Mouse (Mus musculus) CH12.LX (cell line): ENCODE results near the gene Hdac4. TPM values are rescaled to one million over a fixed set of nuclear protein-coding genes. Genes with fewer than 3 reads are reported as not detected.

Source experiments
- DNase-seq: peaks from one replicate; pipeline ENCODE4 v3.0.0-alpha.2; 2013; ENCODE audit errors: extremely low read depth
- H3K27ac ChIP-seq: 2 replicates; pipeline ENCODE4 v1.5.1; 2012; ENCODE audit warnings: low read depth, mild to moderate bottlenecking, control low read depth, moderate library complexity; ENCODE audit not compliant: insufficient read depth
- H3K27me3 ChIP-seq: replicated peaks from 2 replicates; pipeline ENCODE3; 2012; ENCODE audit warnings: inconsistent platforms
- H3K36me3 ChIP-seq, 2 experiments: replicated peaks in 1 of 2; 2 replicates each; pipeline versions ENCODE3 to v1.6.1; 2012; ENCODE audit warnings: inconsistent platforms in 1 of 2, low read length in 1 of 2, mild to moderate bottlenecking in 1 of 2, mixed read lengths in 1 of 2, moderate library complexity in 1 of 2; ENCODE audit not compliant: control insufficient read depth in 1 of 2, insufficient read depth in 1 of 2
- H3K4me1 ChIP-seq, 2 experiments: 2 replicates each; pipeline ENCODE4 v1.6.1; 2012; ENCODE audit warnings: inconsistent platforms in 1 of 2, moderate library complexity in 1 of 2; ENCODE audit not compliant: insufficient read depth in 2 of 2, control insufficient read depth in 1 of 2
- H3K4me2 ChIP-seq: 2 replicates; pipeline ENCODE4 v1.6.1; 2012; ENCODE audit warnings: low read depth, mild to moderate bottlenecking, control low read depth; ENCODE audit not compliant: poor library complexity, insufficient read depth, severe bottlenecking
- H3K4me3 ChIP-seq, 3 experiments: fragments of 150-350 bp in 1 of 3; sonication (generic) in 1 of 3; replicated peaks in 1 of 3; 2 replicates each; pipeline versions ENCODE3 to v1.5.1; 2011 to 2012; ENCODE audit warnings: low read depth in 2 of 3, low read length in 2 of 3, mild to moderate bottlenecking in 2 of 3, moderate library complexity in 2 of 3, control low read depth in 1 of 3, improper control_type of control experiment in 1 of 3, inconsistent platforms in 1 of 3, mixed read lengths in 1 of 3; ENCODE audit not compliant: poor library complexity in 1 of 3
- H3K79me2 ChIP-seq: replicated peaks from 2 replicates; pipeline ENCODE4 v1.6.1; 2012; ENCODE audit warnings: mild to moderate bottlenecking, moderate library complexity; ENCODE audit not compliant: control insufficient read depth, poor library complexity, insufficient read depth, severe bottlenecking; ENCODE audit errors: extremely low read depth
- H3K9ac ChIP-seq: 2 replicates; pipeline ENCODE4 v1.6.1; 2012; ENCODE audit warnings: low read depth, mild to moderate bottlenecking, control low read depth, moderate library complexity; ENCODE audit not compliant: insufficient read depth
- H3K9me3 ChIP-seq: replicated peaks from 2 replicates; pipeline ENCODE3; 2012; ENCODE audit warnings: low read length, inconsistent platforms, mixed read lengths
- CHD1 ChIP-seq: IDR thresholded peaks from 2 replicates; pipeline ENCODE4 v1.6.1; 2012; ENCODE audit warnings: low read depth, low read length, improper control_type of control experiment, inconsistent platforms
- CHD2 ChIP-seq: IDR thresholded peaks from 2 replicates; pipeline ENCODE4 v1.6.1; 2011; ENCODE audit warnings: low read length, improper control_type of control experiment
- CTCF ChIP-seq, 2 experiments: IDR thresholded peaks in 1 of 2; conservative IDR thresholded peaks in 1 of 2; 2 replicates each; pipeline ENCODE4 v1.5.1; 2011 to 2012; ENCODE audit warnings: low read depth in 2 of 2, low read length in 2 of 2, improper control_type of control experiment in 1 of 2, inconsistent platforms in 1 of 2, mild to moderate bottlenecking in 1 of 2, moderate library complexity in 1 of 2
- E2F4 ChIP-seq: IDR thresholded peaks from 2 replicates; pipeline ENCODE4 v1.6.1; 2011; ENCODE audit warnings: low read depth, low read length, improper control_type of control experiment; ENCODE audit not compliant: insufficient replicate concordance
- ELF1 ChIP-seq: IDR thresholded peaks from 2 replicates; pipeline ENCODE4 v1.6.1; 2014; ENCODE audit warnings: low read depth, mild to moderate bottlenecking, inconsistent platforms, low read length, improper control_type of control experiment
- ETS1 ChIP-seq: conservative IDR thresholded peaks from 2 replicates; pipeline ENCODE4 v1.6.1; 2012; ENCODE audit warnings: low read depth, mild to moderate bottlenecking, inconsistent platforms, low read length, improper control_type of control experiment, moderate library complexity
- GABPA ChIP-seq: IDR thresholded peaks from 2 replicates; pipeline ENCODE4 v1.6.1; 2012; ENCODE audit warnings: low read depth, low read length, improper control_type of control experiment, inconsistent platforms; ENCODE audit not compliant: insufficient replicate concordance
- HCFC1 ChIP-seq: IDR thresholded peaks from 2 replicates; pipeline ENCODE4 v1.6.1; 2012; ENCODE audit warnings: low read depth, mild to moderate bottlenecking, inconsistent platforms, low read length, improper control_type of control experiment
- IRF4 ChIP-seq: IDR thresholded peaks from 2 replicates; pipeline ENCODE4 v1.6.1; 2014; ENCODE audit warnings: low read depth, mild to moderate bottlenecking, inconsistent platforms, low read length, improper control_type of control experiment
- MAFK ChIP-seq: IDR thresholded peaks from 2 replicates; pipeline ENCODE4 v1.6.1; 2011; ENCODE audit warnings: low read length, improper control_type of control experiment; ENCODE audit not compliant: insufficient replicate concordance
- MAZ ChIP-seq: IDR thresholded peaks from 2 replicates; pipeline ENCODE4 v1.6.1; 2012; ENCODE audit warnings: low read depth, mild to moderate bottlenecking, inconsistent platforms, low read length, improper control_type of control experiment, moderate library complexity
- MXI1 ChIP-seq: IDR thresholded peaks from 2 replicates; pipeline ENCODE4 v1.6.1; 2011; ENCODE audit warnings: mild to moderate bottlenecking, low read depth, low read length, improper control_type of control experiment
- MYC ChIP-seq: IDR thresholded peaks from 2 replicates; pipeline ENCODE4 v1.6.1; 2011; ENCODE audit warnings: low read depth, mild to moderate bottlenecking, improper control_type of control experiment, low read length
- NRF1 ChIP-seq: IDR thresholded peaks from 2 replicates; pipeline ENCODE4 v1.6.1; 2014; ENCODE audit warnings: low read depth, mild to moderate bottlenecking, inconsistent platforms, low read length, improper control_type of control experiment, moderate library complexity
- PAX5 ChIP-seq: IDR thresholded peaks from 2 replicates; pipeline ENCODE4 v1.6.1; 2012; ENCODE audit warnings: low read length, inconsistent platforms, mixed read lengths
- POLR2AphosphoS2 ChIP-seq: IDR thresholded peaks from 2 replicates; pipeline ENCODE4 v1.6.1; 2011; ENCODE audit warnings: low read depth, low read length, improper control_type of control experiment
- RCOR1 ChIP-seq: conservative IDR thresholded peaks from 2 replicates; pipeline ENCODE4 v1.6.1; 2012; ENCODE audit warnings: low read depth, mild to moderate bottlenecking, inconsistent platforms, low read length, improper control_type of control experiment
- SIN3A ChIP-seq: IDR thresholded peaks from 2 replicates; pipeline ENCODE4 v1.6.1; 2012; ENCODE audit warnings: low read length, improper control_type of control experiment, inconsistent platforms
- SMC3 ChIP-seq: IDR thresholded peaks from 2 replicates; pipeline ENCODE4 v1.6.1; 2011; ENCODE audit warnings: low read depth, low read length, improper control_type of control experiment
- TBP ChIP-seq: conservative IDR thresholded peaks from 2 replicates; pipeline ENCODE4 v1.6.1; 2011; ENCODE audit warnings: low read depth, low read length, improper control_type of control experiment
- TCF12 ChIP-seq: IDR thresholded peaks from 2 replicates; pipeline ENCODE4 v1.6.1; 2014; ENCODE audit warnings: low read depth, mild to moderate bottlenecking, inconsistent platforms, low read length, improper control_type of control experiment
- USF1 ChIP-seq: IDR thresholded peaks from 2 replicates; pipeline ENCODE4 v1.6.1; 2014; ENCODE audit warnings: low read depth, mild to moderate bottlenecking, inconsistent platforms, low read length, improper control_type of control experiment
- USF2 ChIP-seq: conservative IDR thresholded peaks from 2 replicates; pipeline ENCODE4 v1.6.1; 2011; ENCODE audit warnings: low read depth, low read length, improper control_type of control experiment
- ZC3H11A ChIP-seq: IDR thresholded peaks from 2 replicates; pipeline ENCODE4 v1.6.1; 2012; ENCODE audit warnings: low read depth, mild to moderate bottlenecking, inconsistent platforms, low read length, improper control_type of control experiment
- ZMIZ1 ChIP-seq: IDR thresholded peaks from 2 replicates; pipeline ENCODE4 v1.6.1; 2012; ENCODE audit warnings: low read depth, mild to moderate bottlenecking, inconsistent platforms, low read length, improper control_type of control experiment
- dilution Hi-C: fragments of 300-500 bp; cut with MboI; formaldehyde crosslinking; loops from 2 replicates; pipeline ENCODE4 v1.14.3; 2020; ENCODE audit warnings: low sequenced_read_pairs; ENCODE audit not compliant: extremely low pct_unique_long_range_greater_than_20kb, extremely low pct_ligation_motif_present
- in situ Hi-C: fragments of 300-500 bp; cut with MboI; formaldehyde crosslinking; loops from 3 replicates; pipeline ENCODE4 v1.14.3; 2019; ENCODE audit warnings: low sequenced_read_pairs, low pct_ligation_motif_present, low pct_unique_long_range_greater_than_20kb, mixed read lengths
- polyA plus RNA-seq: library from polyadenylated mRNA; unstranded; fragments of >175 nt; gene quantifications from 2 replicates; pipeline ENCODE4 v1.2.1, GENCODE M21; 2012; ENCODE audit warnings: low read depth; ENCODE audit not compliant: insufficient read length
- total RNA-seq, 2 experiments: library from RNA; depleted of rRNA; stranded (reverse); fragments of 300-350 nt in 1 of 2; fragments of >200 nt in 1 of 2; gene quantifications; 2 replicates each; pipeline ENCODE4 v1.2.3; 2012 to 2014

The Hdac4 gene
- total and polyA plus RNA-seq, 3 experiments: 2.4 to 6.3 (median 4.3) TPM

DNA sequence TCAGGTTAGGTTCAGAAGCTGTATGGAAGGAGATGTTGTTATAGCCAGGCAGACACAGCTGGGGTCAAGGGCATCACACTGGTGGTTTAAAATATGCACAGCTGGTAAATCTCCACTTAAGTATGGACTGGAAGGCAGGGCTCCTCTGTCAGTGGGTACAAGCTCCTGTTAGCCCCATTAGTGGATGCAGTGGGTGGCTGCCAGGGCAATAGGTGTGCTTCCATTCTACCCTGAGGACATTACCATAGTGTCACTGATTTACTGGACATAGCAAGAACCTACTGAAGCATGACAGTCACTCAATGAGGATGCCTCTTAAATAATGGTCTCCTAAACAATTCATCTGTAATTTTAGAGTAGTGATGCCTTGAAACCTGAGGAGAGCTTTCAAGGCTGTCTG is 203.9 kb downstream of the Hdac4 start:
- no peak overlapping the region for H3K9ac ChIP-seq
- TF ChIP-seq ZMIZ1 (no peak), ELF1 (no peak), NRF1 (no peak), TBP (no peak), E2F4 (no peak), POLR2AphosphoS2 (no peak), MYC (no peak), TCF12 (no peak), CHD2 (no peak)
- TF ChIP-seq, all 38 proteins: peak for 0
- in situ Hi-C loops (no loop called here), dilution Hi-C loops (no loop called here)
- Histone ChIP-seq H3K79me2 (no peaks in the 10 kb centered on the region), H3K4me2 (no peak overlapping the region), H3K36me3 (peaks cover 19 to 70% of the 10 kb centered on the region in 2 experiments), H3K27ac (no peak overlapping the region), H3K27me3 (no peaks in the 10 kb centered on the region), H3K4me3 (no peak overlapping the region), H3K9me3 (no peaks in the 10 kb centered on the region), H3K4me1 (peaks cover 0 to 35% of the 10 kb centered on the region in 2 experiments; a peak in 2 of 4 replicates)
- no peak for DNase-seq

DNA sequence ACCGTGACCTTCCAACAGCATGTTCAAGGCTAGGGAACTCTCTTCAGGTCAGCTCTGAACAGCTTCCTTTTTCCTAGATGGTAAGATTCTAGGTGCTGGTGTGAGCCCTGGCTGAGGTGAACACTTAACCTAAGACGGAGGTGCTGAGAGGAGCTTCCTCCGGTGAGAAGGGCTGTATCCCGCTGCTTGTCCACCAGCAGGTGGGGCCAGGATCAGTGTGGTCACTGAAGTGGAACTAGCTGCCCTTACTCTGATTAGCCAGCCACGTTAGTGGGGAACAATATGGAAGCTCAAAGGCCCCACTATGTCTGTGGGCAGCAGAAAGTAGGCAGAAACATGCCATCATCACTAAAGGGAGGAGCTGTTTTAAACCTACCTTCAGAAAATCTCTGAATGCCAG is 204.6 kb downstream of the Hdac4 start:
- H3K9ac ChIP-seq: no peak overlapping the region
- H3K9me3 ChIP-seq: no peaks in the 10 kb centered on the region
- H3K79me2 ChIP-seq: no peaks in the 10 kb centered on the region
- dilution Hi-C loops (no loop called here), in situ Hi-C loops (no loop called here)
- no peak overlapping the region for H3K27ac ChIP-seq
- TF ChIP-seq ZC3H11A: no peak
- 0 out of 4 replicates have a peak, but pooled peaks of 1 of the 2 experiments have one; percentile 10 for TF ChIP-seq CTCF (conservative IDR thresholded peaks at IDR 0.05 in 1 of 2, IDR thresholded peaks at IDR 0.05 in 1 of 2; ENCODE audit: low read depth in 2 of 2, low read length in 2 of 2)
- TF ChIP-seq SMC3: peak; percentile 5; the same call in 1 of the 2 replicates
- TF ChIP-seq CHD1: no peak
- TF ChIP-seq MAZ: no peak
- H3K36me3 ChIP-seq: peaks cover 19 to 71% of the 10 kb centered on the region in 2 experiments
- peaks cover 0 to 31% of the 10 kb centered on the region in 2 experiments; a peak in 2 of 4 replicates for H3K4me1 ChIP-seq
- no peaks in the 10 kb centered on the region for H3K27me3 ChIP-seq
- no peak overlapping the region for H3K4me2 ChIP-seq
- no peak overlapping the region for H3K4me3 ChIP-seq
- no peak for DNase-seq

DNA sequence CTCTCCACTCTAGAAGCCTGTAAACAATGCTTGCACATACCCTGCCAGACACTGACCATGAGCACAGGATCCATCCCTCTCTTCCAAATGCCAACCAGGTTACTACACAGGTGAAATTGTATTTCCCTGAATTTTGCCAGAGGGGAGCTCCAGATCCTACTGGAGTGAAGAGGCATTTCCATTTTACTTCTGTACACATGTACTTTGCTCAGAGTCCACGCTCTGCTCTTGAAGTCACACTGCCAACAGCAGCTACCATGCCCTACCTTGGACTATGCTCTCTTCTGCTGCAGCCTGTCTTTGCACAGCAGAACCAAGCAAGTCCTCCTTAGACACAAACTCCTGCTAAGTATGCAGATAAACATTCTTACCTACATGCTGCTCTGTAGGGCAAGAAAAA is 206.6 kb downstream of the Hdac4 start:
- Histone ChIP-seq H3K79me2 (no peaks in the 10 kb centered on the region), H3K9ac (no peak overlapping the region), H3K4me2 (no peak overlapping the region), H3K9me3 (no peaks in the 10 kb centered on the region), H3K27ac (no peak overlapping the region), H3K36me3 (peaks cover 28 to 78% of the 10 kb centered on the region in 2 experiments), H3K4me3 (no peak overlapping the region), H3K27me3 (no peaks in the 10 kb centered on the region), H3K4me1 (peaks cover 0 to 17% of the 10 kb centered on the region in 2 experiments; a peak in 2 of 4 replicates)
- in situ Hi-C loops: no loop called here
- dilution Hi-C loops: no loop called here
- TF ChIP-seq IRF4: no peak
- TF ChIP-seq ETS1: no peak
- TF ChIP-seq ZC3H11A: no peak
- no peak for TF ChIP-seq MXI1
- no peak for TF ChIP-seq MYC
- TF ChIP-seq TBP: no peak
- TF ChIP-seq USF1: no peak
- TF ChIP-seq HCFC1: no peak
- TF ChIP-seq GABPA: no peak
- no peak for TF ChIP-seq RCOR1
- TF ChIP-seq POLR2AphosphoS2: no peak
- TF ChIP-seq E2F4: no peak
- TF ChIP-seq MAFK: no peak
- no peak for TF ChIP-seq SIN3A
- TF ChIP-seq USF2: no peak
- no peak for TF ChIP-seq PAX5
- no peak for TF ChIP-seq MAZ
- no peak for DNase-seq
